Mouse (Mus musculus) spleen, adult 2 months (tissue): Measurements from ENCODE around the gene Tlx1. TPM values are rescaled to one million over a fixed set of nuclear protein-coding genes. Genes with fewer than 3 reads are reported as not detected.

Experiments
- DNase-seq, 2 experiments: peaks; one replicate each; pipeline versions ENCODE4 v3.0.0 to v3.0.0-alpha.2; 2012 to 2021; ENCODE audit warnings: low spot score in 2 of 2, low read depth in 1 of 2
- H3K27ac ChIP-seq: fragments of 200-500 bp; 2 replicates; pipeline ENCODE4 v1.5.1; 2012; ENCODE audit warnings: low read length, inconsistent platforms; ENCODE audit not compliant: insufficient read depth
- H3K27me3 ChIP-seq: fragments of 200-500 bp; 2 replicates; pipeline ENCODE4 v1.6.1; 2012; ENCODE audit warnings: mild to moderate bottlenecking, moderate library complexity, low read length, inconsistent platforms; ENCODE audit not compliant: control insufficient read depth, insufficient read depth
- H3K36me3 ChIP-seq: fragments of 200-500 bp; 2 replicates; pipeline ENCODE4 v1.6.1; 2012; ENCODE audit warnings: mild to moderate bottlenecking, low read length, inconsistent platforms; ENCODE audit not compliant: control insufficient read depth, insufficient read depth
- H3K4me1 ChIP-seq: fragments of 200-500 bp; 2 replicates; pipeline ENCODE4 v1.6.1; 2011; ENCODE audit warnings: inconsistent platforms; ENCODE audit not compliant: control insufficient read depth, insufficient read depth, insufficient read length
- H3K4me3 ChIP-seq: fragments of 200-500 bp; 2 replicates; pipeline ENCODE4 v1.5.1; 2011; ENCODE audit warnings: mild to moderate bottlenecking, inconsistent platforms; ENCODE audit not compliant: insufficient read depth, insufficient read length; ENCODE audit errors: extremely low read depth
- CTCF ChIP-seq: fragments of 200-500 bp; IDR thresholded peaks from 2 replicates; pipeline ENCODE4 v1.5.1; 2011; ENCODE audit warnings: mild to moderate bottlenecking, inconsistent platforms; ENCODE audit not compliant: insufficient read depth, insufficient read length, insufficient replicate concordance; ENCODE audit errors: extremely low read depth
- POLR2A ChIP-seq: fragments of 200-500 bp; IDR thresholded peaks from 2 replicates; pipeline ENCODE4 v1.6.1; 2011; ENCODE audit warnings: low read depth, low read length, inconsistent platforms
- WGBS: fragments of 180-500 bp; shearing (Covaris S2); methylation state at CpG from one replicate; pipeline ENCODE4 v1.1.7; 2018; 5-methylcytosine and 5-hydroxymethylcytosine counted together
- polyA plus RNA-seq: library from polyadenylated mRNA; depleted of rRNA; stranded (reverse); fragments of >200 nt; gene quantifications from 2 replicates; pipeline ENCODE4 v1.2.3, GENCODE M21; 2012

Tlx1 gene
- polyA plus RNA-seq, 1 experiment: 37.3 TPM

- no peak for DNase-seq
- Histone ChIP-seq H3K4me3 (no peak overlapping the region), H3K36me3 (no peaks in the 10 kb centered on the region), H3K27me3 (no peaks in the 10 kb centered on the region), H3K4me1 (no peaks in the 10 kb centered on the region), H3K27ac (peak overlapping the region; percentile 39; the same call in 1 of the 2 replicates)
- WGBS: 66% methylated on average over 3 of the region's 3 CpGs
- TF ChIP-seq POLR2A (no peak), CTCF (no peak)
These were observed 35.7 kb upstream of the Tlx1 start for GRCm38 (mm10) chr19:45114772-45115171.

DNA sequence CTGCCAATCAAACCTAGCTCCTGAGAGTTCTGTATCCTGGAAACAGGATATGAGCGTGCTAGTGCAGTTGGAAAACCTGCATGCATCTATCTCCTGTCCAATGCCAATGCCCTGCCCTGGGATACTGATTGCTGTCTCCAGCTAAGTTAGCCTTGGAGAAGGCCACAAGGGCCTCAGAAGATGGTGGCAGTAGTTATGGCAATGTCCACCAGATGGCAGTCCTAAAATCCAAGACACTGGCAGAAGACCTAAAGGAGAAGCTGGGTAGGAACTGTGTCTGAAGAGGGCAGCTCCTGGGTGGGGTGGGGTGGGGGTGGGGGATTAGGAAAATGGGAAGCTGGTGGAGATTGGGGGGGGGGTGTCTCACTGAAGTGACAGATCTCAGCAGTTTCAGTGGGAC lies 33.7 kb upstream of the Tlx1 start:
- no peak overlapping the region for H3K27ac ChIP-seq
- 48% methylated on average over 1 of the region's 1 CpGs for WGBS
- TF ChIP-seq POLR2A (no peak), CTCF (no peak)
- no peak for DNase-seq
- H3K4me1 ChIP-seq: no peaks in the 10 kb centered on the region
- no peaks in the 10 kb centered on the region for H3K27me3 ChIP-seq
- H3K36me3 ChIP-seq: no peaks in the 10 kb centered on the region
- H3K4me3 ChIP-seq: no peak overlapping the region

- WGBS: 44% methylated on average over 14 of the region's 14 CpGs
- Histone ChIP-seq H3K4me3 (no peak overlapping the region), H3K36me3 (no peaks in the 10 kb centered on the region), H3K4me1 (no peaks in the 10 kb centered on the region), H3K27ac (no peak overlapping the region; the same call in 1 of the 2 replicates), H3K27me3 (no peaks in the 10 kb centered on the region; the same call in 1 of the 2 replicates)
- no peak for DNase-seq
- TF ChIP-seq POLR2A (no peak), CTCF (no peak)
These were observed 18.4 kb upstream of the Tlx1 start for GRCm38 (mm10) chr19:45131966-45132628.

DNA sequence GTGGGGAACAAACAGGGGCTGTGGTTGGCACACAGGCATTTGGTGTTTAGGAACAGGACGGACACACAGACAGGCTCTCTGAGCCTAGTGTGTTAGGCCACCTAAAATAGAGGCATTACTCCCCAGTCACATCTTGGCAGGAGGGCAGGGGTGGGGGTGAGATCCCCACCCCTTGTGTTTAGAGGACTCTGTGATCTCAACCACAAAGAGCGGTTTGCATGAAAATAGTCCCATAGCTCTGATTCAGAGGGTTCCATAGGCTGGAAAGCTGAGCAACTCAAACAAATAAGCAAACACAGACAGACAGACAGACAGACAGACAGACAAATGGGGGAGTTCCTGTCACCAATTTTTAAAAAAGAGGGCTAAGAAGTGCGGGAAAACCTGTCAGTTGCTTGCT lies 7.9 kb upstream of the Tlx1 start:
- H3K27ac ChIP-seq: no peak overlapping the region
- no peaks in the 10 kb centered on the region for H3K36me3 ChIP-seq
- WGBS: 30% methylated on average over 3 of the region's 3 CpGs
- TF ChIP-seq POLR2A (no peak), CTCF (no peak)
- no peak overlapping the region for H3K4me3 ChIP-seq
- peaks cover 12% of the 10 kb centered on the region; the same call in 1 of the 2 replicates for H3K27me3 ChIP-seq
- no peaks in the 10 kb centered on the region for H3K4me1 ChIP-seq
- DNase-seq: no peak

GRCm38 (mm10) chr19:45143214-45143895 lies 7.1 kb upstream of the Tlx1 start:
- TF ChIP-seq POLR2A (no peak), CTCF (no peak)

GRCm38 (mm10) chr19:45147071-45147470 lies 3.4 kb upstream of the Tlx1 start:
- Histone ChIP-seq H3K36me3 (no peaks in the 10 kb centered on the region), H3K27ac (no peak overlapping the region), H3K4me1 (no peaks in the 10 kb centered on the region), H3K4me3 (no peak overlapping the region), H3K27me3 (peaks cover 31% of the 10 kb centered on the region)
- no peak for DNase-seq
- WGBS: 6% methylated on average over 4 of the region's 4 CpGs
- TF ChIP-seq POLR2A (no peak), CTCF (no peak)

More at GRCm38 (mm10) chr19:45143214-45143895, 7.1 kb upstream of the Tlx1 start:
- no peak for DNase-seq
- peaks cover 12% of the 10 kb centered on the region; the same call in 1 of the 2 replicates for H3K27me3 ChIP-seq
- no peaks in the 10 kb centered on the region for H3K4me1 ChIP-seq
- H3K4me3 ChIP-seq: no peak overlapping the region
- WGBS: 6% methylated on average over 43 of the region's 46 CpGs
- H3K27ac ChIP-seq: no peak overlapping the region
- no peaks in the 10 kb centered on the region for H3K36me3 ChIP-seq
